Mouse (Mus musculus) lung, adult 2 months (tissue): ENCODE results near the gene Abca13.

ENCODE experiments used
- CTCF ChIP-seq: fragments of 200-500 bp; IDR thresholded peaks from 2 replicates; pipeline ENCODE4 v1.5.1; 2011; ENCODE audit warnings: mild to moderate bottlenecking, low read length, control low read depth; ENCODE audit not compliant: insufficient read depth
- POLR2A ChIP-seq: fragments of 200-500 bp; IDR thresholded peaks from 2 replicates; pipeline ENCODE4 v1.6.1; 2011; ENCODE audit warnings: low read depth, mild to moderate bottlenecking, control low read depth, low read length, borderline replicate concordance; ENCODE audit errors: extremely low read depth

DNA sequence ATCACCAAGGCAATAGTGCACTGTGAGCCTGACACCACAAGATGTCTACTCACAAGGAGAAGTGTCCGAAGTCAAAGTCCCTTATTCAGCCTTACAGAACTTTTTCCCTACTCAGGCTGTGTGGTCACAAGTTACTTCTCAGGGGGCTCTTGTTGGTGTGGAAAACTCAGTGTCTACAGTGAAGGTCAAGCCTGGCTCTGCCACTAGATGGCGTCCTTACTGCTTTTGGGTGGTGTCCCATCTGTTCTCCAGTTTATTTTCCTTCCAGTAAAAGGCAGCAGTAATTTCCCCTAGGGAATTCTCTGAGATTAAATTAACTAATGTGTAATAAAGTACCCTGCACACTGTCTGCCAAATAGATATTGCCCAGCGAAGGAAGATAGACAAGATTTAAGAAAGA, 156.0 kb downstream of the Abca13 start:
- TF ChIP-seq CTCF (0 out of 2 replicates have a peak, but pooled peaks have one; percentile 5), POLR2A (no peak)
